Mouse (Mus musculus) adrenal gland, postnatal 25 days (tissue): ENCODE measurements around the gene Borcs6. TPM values are rescaled to one million over a fixed set of nuclear protein-coding genes. Genes with fewer than 3 reads are reported as not detected.
A peak's percentile ranks its signal among the peaks of the same experiment; 100 is the strongest.

Experiments
- DNase-seq: peaks from one replicate; pipeline ENCODE4 v3.0.0; 2021; ENCODE audit warnings: mixed read lengths
- total RNA-seq: library from RNA; stranded (reverse); gene quantifications from 2 replicates; pipeline ENCODE4 v1.2.3, GENCODE M21; 2021

Borcs6 gene
- total RNA-seq, 1 experiment from 2014 or later, result 32.0 TPM

GRCm38 (mm10) chr11:69050748-69051147, 8.8 kb upstream of the Borcs6 start:
- DNase-seq, result no peak

DNA sequence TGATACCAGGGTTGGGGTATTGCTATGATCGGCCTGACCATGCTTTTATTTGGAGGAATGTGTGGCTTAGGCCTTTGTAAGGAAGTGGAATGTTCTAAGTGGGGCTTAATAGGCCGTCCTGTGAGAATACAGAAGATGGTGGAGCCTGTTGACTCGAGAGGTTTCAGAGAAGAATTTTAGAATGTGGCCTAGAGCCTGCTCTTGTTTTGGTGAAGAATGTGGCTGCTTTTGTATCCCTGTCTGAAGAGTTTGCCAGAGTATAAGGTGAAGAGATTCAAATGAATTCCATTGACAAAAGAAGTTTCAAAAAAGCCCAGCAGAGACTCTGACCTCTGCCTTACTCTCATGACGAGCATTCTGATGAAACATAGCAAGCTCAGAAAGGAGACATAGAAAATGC, 7.7 kb upstream of the Borcs6 start:
- DNase-seq, result no peak

GRCm38 (mm10) chr11:69052824-69053421, 6.6 kb upstream of the Borcs6 start:
- DNase-seq, result no peak

GRCm38 (mm10) chr11:69053848-69054247, 5.7 kb upstream of the Borcs6 start:
- no peak for DNase-seq

DNA sequence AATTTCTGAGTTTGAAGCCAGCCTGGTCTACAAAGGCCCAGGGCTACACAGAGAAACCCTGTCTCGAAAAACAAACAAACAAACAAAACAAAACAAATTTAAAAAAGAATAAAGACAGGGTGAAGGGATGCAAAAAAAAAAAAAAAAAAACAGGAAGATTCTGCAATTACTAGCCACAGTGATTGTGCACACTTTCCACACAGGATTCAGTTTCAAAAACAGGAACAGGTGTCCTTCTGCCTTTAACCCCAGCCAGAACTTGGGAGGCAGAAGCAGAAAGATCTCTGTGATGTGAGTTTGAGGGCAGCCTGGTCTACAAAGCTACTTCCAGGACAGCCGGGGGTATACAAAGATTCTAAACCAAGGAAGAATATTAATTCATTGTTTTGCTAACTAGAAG, 1.3 kb upstream of the Borcs6 start:
- no peak for DNase-seq

- DNase-seq, result no peak
Observed at GRCm38 (mm10) chr11:69058729-69059356, 674 bp upstream of the Borcs6 start.

- DNase-seq, result peak; percentile 66
Observed at GRCm38 (mm10) chr11:69059975-69060411, 476 bp downstream of the Borcs6 start.

DNA sequence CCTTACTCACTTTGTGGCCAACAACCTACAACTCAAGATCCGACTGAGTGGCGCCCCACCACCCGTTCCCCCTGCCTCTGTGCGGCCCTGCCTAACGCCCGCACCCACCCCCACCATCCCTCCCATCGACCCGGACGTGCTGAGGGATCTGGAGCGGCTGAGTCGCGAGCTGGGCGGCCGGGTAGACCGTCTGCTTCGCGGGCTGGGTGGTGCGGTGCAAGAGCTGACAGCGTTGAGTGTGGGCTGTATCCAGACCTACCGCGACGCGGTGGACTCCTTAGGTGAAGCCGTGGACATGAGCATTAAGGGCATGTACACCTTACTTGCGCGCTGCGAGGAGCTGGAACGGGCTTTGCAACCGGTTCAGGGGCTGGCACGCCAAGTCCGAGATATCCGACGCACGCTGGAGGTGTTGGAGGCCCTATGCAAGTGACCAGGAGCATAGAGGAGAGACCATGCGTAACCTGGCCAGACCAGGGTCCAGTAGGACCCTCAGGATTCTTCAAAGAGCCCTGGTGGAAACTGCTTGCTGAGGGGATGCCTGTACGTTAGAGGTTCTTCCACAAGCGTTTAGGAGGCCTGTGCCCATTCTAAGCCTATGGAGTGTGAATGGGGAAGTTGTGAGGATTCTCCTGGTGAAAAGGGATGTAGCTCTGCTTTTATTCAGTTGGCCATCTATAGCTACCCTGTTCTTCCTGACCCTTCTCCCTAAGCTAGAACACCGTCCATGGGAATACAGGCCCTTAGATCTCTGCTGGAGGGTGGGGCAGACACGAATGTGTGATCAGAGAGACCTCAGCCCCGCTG, 1.1 kb downstream of the Borcs6 start:
- DNase-seq, result peak; percentile 41

DNA sequence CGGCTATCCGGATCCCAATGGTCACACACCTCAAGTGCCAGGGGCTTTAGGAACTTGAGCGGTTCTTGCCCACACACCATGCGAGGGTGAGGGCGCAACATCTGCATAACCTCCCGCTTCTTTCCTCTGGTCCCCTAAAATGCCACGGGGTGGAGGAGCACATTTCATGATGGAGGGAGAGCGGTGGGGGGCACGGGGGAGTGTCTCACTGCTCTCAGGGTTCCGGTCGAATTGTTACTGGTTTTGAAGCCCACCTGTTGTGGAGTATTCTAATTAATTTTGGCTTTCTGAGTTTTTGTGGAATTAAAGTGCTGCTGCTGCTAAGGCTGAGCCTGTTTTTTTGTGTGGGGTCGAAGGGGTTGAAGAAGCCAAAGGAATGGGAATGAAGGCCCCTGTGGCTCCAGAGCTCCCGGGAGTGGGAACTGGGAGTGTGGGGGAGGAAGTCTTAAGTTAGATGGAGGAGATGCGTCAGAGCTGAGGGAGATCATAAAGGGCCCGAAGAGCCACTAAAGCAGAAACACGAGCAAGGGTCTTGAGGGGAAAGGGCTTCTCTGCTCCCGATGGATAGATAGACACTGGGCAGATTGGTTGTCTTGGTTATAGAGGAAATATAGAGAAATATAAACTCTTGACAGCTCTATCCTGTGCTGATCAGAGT, 1.9 kb downstream of the Borcs6 start:
- DNase-seq, result no peak

DNA sequence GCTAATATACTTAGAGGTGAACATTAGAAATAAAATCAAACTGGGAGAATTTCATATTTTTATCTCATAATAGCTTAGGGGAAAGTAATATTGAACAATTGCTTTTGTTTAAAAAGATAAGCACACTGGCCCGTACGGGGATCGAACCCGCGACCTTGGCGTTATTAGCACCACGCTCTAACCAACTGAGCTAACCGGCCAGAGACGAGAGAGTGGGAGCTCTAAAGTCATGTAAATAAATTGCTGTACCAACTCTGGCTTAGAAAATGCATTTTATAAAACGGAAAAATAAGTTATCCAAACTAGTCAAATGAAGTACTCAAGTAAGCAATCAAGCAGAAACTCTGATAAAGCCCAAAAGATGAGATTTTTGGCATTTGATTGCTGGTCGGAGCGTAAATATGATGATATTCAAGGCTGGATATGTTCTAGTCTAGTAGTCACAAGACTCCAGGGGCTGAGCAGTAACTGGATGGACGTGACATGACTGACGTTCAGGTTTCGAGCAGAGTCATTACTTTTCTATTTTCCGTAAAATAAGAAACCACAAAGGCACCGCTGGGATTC, 2.8 kb downstream of the Borcs6 start:
- peak; percentile 81 for DNase-seq

GRCm38 (mm10) chr11:69062761-69063224, 3.3 kb downstream of the Borcs6 start:
- peak; percentile 90 for DNase-seq

GRCm38 (mm10) chr11:69063413-69064201, 4.1 kb downstream of the Borcs6 start:
- peak; percentile 86 for DNase-seq

DNA sequence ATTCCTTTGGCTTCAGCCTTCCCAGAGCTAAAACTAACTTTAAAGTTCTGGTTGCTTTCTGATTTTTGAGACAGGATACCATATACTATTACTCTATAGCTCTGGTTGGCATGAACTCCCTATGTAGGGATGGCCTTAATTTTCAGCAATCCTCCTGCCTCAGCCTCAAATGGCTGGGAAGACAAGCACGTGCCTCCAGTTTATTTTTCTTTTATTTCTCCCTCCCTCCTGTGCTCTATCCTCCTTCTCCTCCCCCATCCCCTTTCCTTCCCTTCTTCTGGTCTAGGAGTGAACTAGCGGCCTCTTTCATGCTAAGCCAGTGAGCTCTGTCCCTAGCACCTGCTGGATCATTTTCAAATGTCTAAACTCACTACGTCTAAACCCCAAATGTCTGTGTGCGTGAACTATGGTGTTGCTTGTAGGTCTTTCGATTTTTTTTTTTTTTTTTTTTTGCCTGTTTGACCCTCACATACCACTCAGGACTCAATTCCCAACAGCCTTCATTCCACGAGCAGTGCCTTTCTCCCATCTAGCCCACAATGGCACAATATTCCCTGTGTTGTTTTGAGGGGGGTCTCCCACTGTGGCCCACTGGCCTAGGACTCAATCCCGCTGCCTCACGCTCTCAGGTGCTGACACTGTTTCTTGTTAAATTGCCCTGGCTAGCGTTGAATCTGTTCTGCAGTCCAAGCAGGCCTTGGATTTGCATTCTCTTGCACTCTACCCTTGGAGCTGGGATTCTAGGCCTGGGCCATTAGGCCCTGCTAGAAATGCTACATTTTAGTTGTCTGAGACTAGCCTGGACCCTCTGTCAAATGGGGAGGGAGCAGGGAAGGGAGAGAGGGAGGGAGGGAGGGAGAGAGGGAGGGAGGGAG, 5.0 kb downstream of the Borcs6 start:
- no peak for DNase-seq

DNA sequence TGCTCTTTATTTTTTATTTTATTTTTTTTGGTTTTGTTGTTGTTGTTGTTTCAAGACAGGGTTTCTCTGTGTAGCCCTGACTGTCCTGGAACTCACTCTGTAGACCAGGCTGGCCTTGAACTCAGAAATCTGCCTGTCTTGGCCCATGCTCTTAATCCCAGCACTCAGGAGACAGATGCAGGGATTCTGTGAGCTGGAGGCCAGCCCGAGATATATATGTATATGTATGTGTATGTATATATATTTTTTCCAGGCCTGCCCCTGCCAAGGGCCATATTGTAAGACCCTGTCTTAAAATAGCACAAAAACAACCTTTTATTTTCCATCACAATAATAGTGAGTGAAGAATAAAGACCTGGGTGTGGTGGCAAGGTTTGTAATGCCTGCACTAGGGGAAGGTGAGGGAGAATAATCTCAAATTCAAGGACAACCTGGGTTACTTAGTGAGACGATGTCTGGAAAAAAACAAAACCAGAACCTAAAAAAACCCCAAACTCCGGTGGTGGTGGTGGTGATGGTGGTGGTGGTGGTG, 5.9 kb downstream of the Borcs6 start:
- DNase-seq, result no peak

DNA sequence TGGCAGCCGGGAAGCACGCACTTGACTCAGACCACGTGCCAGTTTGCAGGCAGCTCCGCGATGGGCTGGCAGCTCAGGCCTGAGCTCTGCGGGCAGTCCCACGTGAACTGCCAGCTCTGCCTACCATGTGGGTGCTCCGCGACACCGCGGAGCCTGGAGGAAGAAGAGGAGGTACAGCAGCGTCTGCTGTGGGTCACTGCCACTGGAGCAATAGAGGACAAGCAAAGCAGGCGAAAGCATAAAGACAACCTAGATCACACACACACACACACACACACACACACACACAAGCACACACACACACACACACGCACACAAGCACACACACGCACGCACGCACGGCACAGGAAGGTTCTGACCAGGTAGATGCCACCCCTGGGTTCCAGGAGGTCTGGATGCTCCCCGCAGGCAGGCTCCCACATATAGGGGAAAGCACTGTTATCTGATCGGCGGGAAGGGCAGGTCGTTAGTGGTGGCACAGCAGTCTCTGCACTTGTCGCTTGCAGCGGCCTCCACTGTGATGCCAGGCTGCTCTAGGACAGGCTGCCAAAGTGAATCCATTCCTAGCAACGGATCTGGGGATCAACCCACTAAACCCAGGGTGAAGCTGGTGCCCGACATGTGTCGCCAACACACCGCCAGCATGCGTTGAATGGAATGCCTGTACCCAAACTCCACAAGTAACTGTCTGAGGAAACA, 6.8 kb downstream of the Borcs6 start:
- DNase-seq, result peak; percentile 60

- peak; percentile 87 for DNase-seq
Observed at GRCm38 (mm10) chr11:69066956-69067355, 7.4 kb downstream of the Borcs6 start.

DNA sequence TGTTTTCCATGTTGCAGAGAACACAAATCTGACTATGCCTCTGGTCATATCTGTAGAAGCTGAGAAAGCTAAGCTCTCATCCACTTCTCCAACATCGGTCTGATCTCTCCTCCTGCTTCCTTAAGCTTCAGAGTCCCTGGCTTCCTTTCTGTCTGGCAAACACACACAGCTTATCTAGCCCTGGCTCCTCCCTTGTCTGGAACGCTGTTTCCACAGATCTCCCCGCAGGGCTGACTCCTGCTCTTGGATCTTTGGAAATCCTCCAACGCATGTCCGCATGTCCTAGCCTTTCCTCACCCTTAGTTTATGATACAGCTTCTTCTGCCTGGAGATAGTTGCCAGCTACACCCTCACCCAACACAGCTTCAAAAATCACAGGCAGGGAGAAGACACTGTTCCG, 8.1 kb downstream of the Borcs6 start:
- DNase-seq, result peak; percentile 39

DNA sequence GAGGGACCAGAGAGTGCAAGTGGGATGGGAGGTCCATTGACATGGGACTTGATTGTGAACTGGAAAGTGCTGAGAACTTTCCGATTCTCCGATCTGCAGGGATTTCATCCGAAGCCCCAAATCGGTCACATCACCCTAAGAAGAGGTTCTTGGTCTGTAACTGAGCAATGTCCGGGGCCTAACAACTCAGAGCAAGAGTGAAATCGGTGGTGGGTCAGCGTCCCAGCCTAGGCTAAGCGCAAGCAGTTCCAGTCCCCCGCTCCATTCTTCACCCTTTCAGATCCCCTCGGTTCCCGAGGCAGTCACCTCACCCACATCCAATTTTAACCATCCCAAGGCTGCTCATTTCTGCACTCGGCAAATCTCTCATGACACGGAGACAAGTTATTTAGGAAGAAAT, 10.6 kb downstream of the Borcs6 start:
- no peak for DNase-seq

- peak; percentile 92 for DNase-seq
Observed at GRCm38 (mm10) chr11:69070590-69071222, 11.2 kb downstream of the Borcs6 start, which contains the start of gene Tmem107. Gene Tmem107, plus strand, starts transcription at chr11:69070806.
